Mouse (Mus musculus): ENCODE measurements around the gene Fkbp15. TPM values are rescaled to one million over a fixed set of nuclear protein-coding genes. Genes with fewer than 3 reads are reported as not detected.

Gene Fkbp15
- polyA plus RNA-seq, 1 experiment: 21.6 TPM

GRCm38 (mm10) chr4:62322684-62323083, 37.7 kb downstream of the Fkbp15 start:
- H3K27me3 ChIP-seq (ENCODE audit: control insufficient read depth, insufficient read depth, low read length): no peaks in the 10 kb centered on the region
- H3K36me3 ChIP-seq (ENCODE audit: control insufficient read depth, insufficient read depth, low read length): peaks cover 71% of the 10 kb centered on the region
- no peak overlapping the region for H3K27ac ChIP-seq (ENCODE audit: insufficient read depth, low read depth, low read length)
- no peak overlapping the region for H3K4me3 ChIP-seq (ENCODE audit: low read depth, low read length)
- no peak for TF ChIP-seq CTCF (IDR thresholded peaks at IDR 0.05; ENCODE audit: extremely low read depth, insufficient read length, insufficient replicate concordance, low read depth, low read length)
- WGBS: 77% methylated on average over 3 of the region's 3 CpGs
- H3K4me1 ChIP-seq (ENCODE audit: control insufficient read depth, insufficient read depth, insufficient read length, low read length): no peaks in the 10 kb centered on the region

- no peak for TF ChIP-seq CTCF (IDR thresholded peaks at IDR 0.05; ENCODE audit: extremely low read depth, insufficient read length, insufficient replicate concordance, low read depth, low read length)
- no peak for TF ChIP-seq POLR2A (IDR thresholded peaks at IDR 0.05; ENCODE audit: low read depth, low read length)
- no peaks in the 10 kb centered on the region for H3K4me1 ChIP-seq (ENCODE audit: control insufficient read depth, insufficient read depth, insufficient read length, low read length)
- H3K27me3 ChIP-seq (ENCODE audit: control insufficient read depth, insufficient read depth, low read length): no peaks in the 10 kb centered on the region
- 62% methylated on average over 1 of the region's 1 CpGs for WGBS
- H3K27ac ChIP-seq (ENCODE audit: insufficient read depth, low read depth, low read length): no peak overlapping the region
- H3K4me3 ChIP-seq (ENCODE audit: low read depth, low read length): no peak overlapping the region
- H3K36me3 ChIP-seq (ENCODE audit: control insufficient read depth, insufficient read depth, low read length): peaks cover 58% of the 10 kb centered on the region
Observed at GRCm38 (mm10) chr4:62318294-62318693, 42.1 kb downstream of the Fkbp15 start.

- no peak overlapping the region for H3K4me3 ChIP-seq (ENCODE audit: low read depth, low read length)
- TF ChIP-seq CTCF (IDR thresholded peaks at IDR 0.05; ENCODE audit: extremely low read depth, insufficient read length, insufficient replicate concordance, low read depth, low read length) (no peak), POLR2A (IDR thresholded peaks at IDR 0.05; ENCODE audit: low read depth, low read length) (no peak)
- no peaks in the 10 kb centered on the region for H3K27me3 ChIP-seq (ENCODE audit: control insufficient read depth, insufficient read depth, low read length)
- peaks cover 59% of the 10 kb centered on the region for H3K36me3 ChIP-seq (ENCODE audit: control insufficient read depth, insufficient read depth, low read length)
- H3K4me1 ChIP-seq (ENCODE audit: control insufficient read depth, insufficient read depth, insufficient read length, low read length): no peaks in the 10 kb centered on the region
- WGBS: 75% methylated on average over 2 of the region's 2 CpGs
- H3K27ac ChIP-seq (ENCODE audit: insufficient read depth, low read depth, low read length): no peak overlapping the region
Observed at GRCm38 (mm10) chr4:62316456-62316855, 43.9 kb downstream of the Fkbp15 start.

GRCm38 (mm10) chr4:62314516-62314915, 45.8 kb downstream of the Fkbp15 start:
- H3K4me3 ChIP-seq (ENCODE audit: low read depth, low read length): no peak overlapping the region
- no peaks in the 10 kb centered on the region for H3K4me1 ChIP-seq (ENCODE audit: control insufficient read depth, insufficient read depth, insufficient read length, low read length)
- TF ChIP-seq POLR2A (IDR thresholded peaks at IDR 0.05; ENCODE audit: low read depth, low read length): no peak
- no peak for TF ChIP-seq CTCF (IDR thresholded peaks at IDR 0.05; ENCODE audit: extremely low read depth, insufficient read length, insufficient replicate concordance, low read depth, low read length)
- 95% methylated on average over 3 of the region's 3 CpGs for WGBS
- no peaks in the 10 kb centered on the region for H3K27me3 ChIP-seq (ENCODE audit: control insufficient read depth, insufficient read depth, low read length)
- H3K27ac ChIP-seq (ENCODE audit: insufficient read depth, low read depth, low read length): no peak overlapping the region
- H3K36me3 ChIP-seq (ENCODE audit: control insufficient read depth, insufficient read depth, low read length): peaks cover 48% of the 10 kb centered on the region

- WGBS: 85% methylated on average over 9 of the region's 9 CpGs
- Histone ChIP-seq H3K36me3 (ENCODE audit: control insufficient read depth, insufficient read depth, low read length) (peaks cover 44% of the 10 kb centered on the region), H3K27ac (ENCODE audit: insufficient read depth, low read depth, low read length) (no peak overlapping the region), H3K4me3 (ENCODE audit: low read depth, low read length) (no peak overlapping the region), H3K4me1 (ENCODE audit: control insufficient read depth, insufficient read depth, insufficient read length, low read length) (no peaks in the 10 kb centered on the region), H3K27me3 (ENCODE audit: control insufficient read depth, insufficient read depth, low read length) (no peaks in the 10 kb centered on the region)
- no peak for TF ChIP-seq POLR2A (IDR thresholded peaks at IDR 0.05; ENCODE audit: low read depth, low read length)
- TF ChIP-seq CTCF (IDR thresholded peaks at IDR 0.05; ENCODE audit: extremely low read depth, insufficient read length, insufficient replicate concordance, low read depth, low read length): no peak
Observed at GRCm38 (mm10) chr4:62313641-62314211, 46.6 kb downstream of the Fkbp15 start.

- H3K27me3 ChIP-seq (ENCODE audit: control insufficient read depth, insufficient read depth, low read length): no peaks in the 10 kb centered on the region
- H3K36me3 ChIP-seq (ENCODE audit: control insufficient read depth, insufficient read depth, low read length): peaks cover 42% of the 10 kb centered on the region
- 92% methylated on average over 2 of the region's 2 CpGs for WGBS
Observed at GRCm38 (mm10) chr4:62312821-62313220, 47.5 kb downstream of the Fkbp15 start.

GRCm38 (mm10) chr4:62308406-62308805, 51.9 kb downstream of the Fkbp15 start:
- TF ChIP-seq POLR2A (IDR thresholded peaks at IDR 0.05; ENCODE audit: low read depth, low read length) (no peak), CTCF (IDR thresholded peaks at IDR 0.05; ENCODE audit: extremely low read depth, insufficient read length, insufficient replicate concordance, low read depth, low read length) (no peak)
- Histone ChIP-seq H3K4me1 (ENCODE audit: control insufficient read depth, insufficient read depth, insufficient read length, low read length) (no peaks in the 10 kb centered on the region), H3K27ac (ENCODE audit: insufficient read depth, low read depth, low read length) (no peak overlapping the region), H3K4me3 (ENCODE audit: low read depth, low read length) (no peak overlapping the region), H3K27me3 (ENCODE audit: control insufficient read depth, insufficient read depth, low read length) (no peaks in the 10 kb centered on the region), H3K36me3 (ENCODE audit: control insufficient read depth, insufficient read depth, low read length) (peaks cover 60% of the 10 kb centered on the region)

More at GRCm38 (mm10) chr4:62312821-62313220, 47.5 kb downstream of the Fkbp15 start:
- TF ChIP-seq CTCF (IDR thresholded peaks at IDR 0.05; ENCODE audit: extremely low read depth, insufficient read length, insufficient replicate concordance, low read depth, low read length) (no peak), POLR2A (IDR thresholded peaks at IDR 0.05; ENCODE audit: low read depth, low read length) (no peak)
- Histone ChIP-seq H3K4me3 (ENCODE audit: low read depth, low read length) (no peak overlapping the region), H3K27ac (ENCODE audit: insufficient read depth, low read depth, low read length) (no peak overlapping the region), H3K4me1 (ENCODE audit: control insufficient read depth, insufficient read depth, insufficient read length, low read length) (no peaks in the 10 kb centered on the region)

Measured in small intestine, adult 2 months (tissue).